Mouse (Mus musculus): ENCODE results near the gene Gm14180. TPM values are rescaled to one million over a fixed set of nuclear protein-coding genes. Genes with fewer than 3 reads are reported as not detected.
"Not testable (repeated sequence)": the region's sequence is repeated elsewhere in the genome, so short reads cannot be mapped to it uniquely, and the experiment has no call there.

Gene Gm14180
- not detected in 2 replicates for polyA plus RNA-seq (2012; rRNA removed)

GRCm38 (mm10) chr11:99734190-99734589 is at the start of gene Gm14180:
TSS of gene Gm14180 (minus strand) at chr11:99734290.
- no peak within 1 kb of the TSS for H3K4me3 ChIP-seq (ENCODE audit: control insufficient read depth, low read depth, low read length)
- H3K27ac ChIP-seq (ENCODE audit: control insufficient read depth, insufficient read depth, low read depth, low read length) = no peak within 1 kb of the TSS
- H3K36me3 ChIP-seq (ENCODE audit: control insufficient read depth, insufficient read depth, low read length) = no peaks in the 10 kb centered on the region
- no peaks in the 10 kb centered on the region for H3K27me3 ChIP-seq (ENCODE audit: control insufficient read depth, insufficient read depth, low read length)
- no peaks in the 10 kb centered on the region for H3K4me1 ChIP-seq (ENCODE audit: control insufficient read depth, insufficient read depth, low read length)
- TF ChIP-seq POLR2A (IDR thresholded peaks at IDR 0.05; ENCODE audit: control insufficient read depth, low read depth, low read length) (no peak), CTCF (IDR thresholded peaks at IDR 0.05; ENCODE audit: control insufficient read depth, insufficient read depth, insufficient replicate concordance, low read depth, low read length) (no peak)

GRCm38 (mm10) chr11:99780604-99781003 is 46.5 kb upstream of the Gm14180 start, which contains the start of gene Krtap4-8:
TSS of gene Krtap4-8 (minus strand) at chr11:99780704.
- Histone ChIP-seq H3K4me3 (ENCODE audit: control insufficient read depth, low read depth, low read length) (no peak within 1 kb of the TSS), H3K27me3 (ENCODE audit: control insufficient read depth, insufficient read depth, low read length) (no peaks in the 10 kb centered on the region), H3K4me1 (ENCODE audit: control insufficient read depth, insufficient read depth, low read length) (no peaks in the 10 kb centered on the region), H3K36me3 (ENCODE audit: control insufficient read depth, insufficient read depth, low read length) (no peaks in the 10 kb centered on the region), H3K27ac (ENCODE audit: control insufficient read depth, insufficient read depth, low read depth, low read length) (no peak within 1 kb of the TSS)
- TF ChIP-seq POLR2A (IDR thresholded peaks at IDR 0.05; ENCODE audit: control insufficient read depth, low read depth, low read length) = no peak
- no peak for TF ChIP-seq CTCF (IDR thresholded peaks at IDR 0.05; ENCODE audit: control insufficient read depth, insufficient read depth, insufficient replicate concordance, low read depth, low read length)

GRCm38 (mm10) chr11:99778401-99778800 is 44.3 kb upstream of the Gm14180 start:
- H3K4me1 ChIP-seq (ENCODE audit: control insufficient read depth, insufficient read depth, low read length) = no peaks in the 10 kb centered on the region
- H3K36me3 ChIP-seq (ENCODE audit: control insufficient read depth, insufficient read depth, low read length) = no peaks in the 10 kb centered on the region
- TF ChIP-seq POLR2A (IDR thresholded peaks at IDR 0.05; ENCODE audit: control insufficient read depth, low read depth, low read length) (no peak), CTCF (IDR thresholded peaks at IDR 0.05; ENCODE audit: control insufficient read depth, insufficient read depth, insufficient replicate concordance, low read depth, low read length) (no peak)
- H3K4me3 ChIP-seq (ENCODE audit: control insufficient read depth, low read depth, low read length) = no peak overlapping the region
- H3K27me3 ChIP-seq (ENCODE audit: control insufficient read depth, insufficient read depth, low read length) = no peaks in the 10 kb centered on the region
- no peak overlapping the region for H3K27ac ChIP-seq (ENCODE audit: control insufficient read depth, insufficient read depth, low read depth, low read length)

GRCm38 (mm10) chr11:99772813-99773212 is 38.7 kb upstream of the Gm14180 start, which contains the start of gene Gm11595:
TSS of gene Gm11595 (minus strand) at chr11:99772913.
- not testable (repeated sequence) for H3K36me3 ChIP-seq (ENCODE audit: control insufficient read depth, insufficient read depth, low read length); H3K27ac ChIP-seq (ENCODE audit: control insufficient read depth, insufficient read depth, low read depth, low read length); H3K4me1 ChIP-seq (ENCODE audit: control insufficient read depth, insufficient read depth, low read length); H3K4me3 ChIP-seq (ENCODE audit: control insufficient read depth, low read depth, low read length); H3K27me3 ChIP-seq (ENCODE audit: control insufficient read depth, insufficient read depth, low read length)

- Histone ChIP-seq H3K27ac (ENCODE audit: control insufficient read depth, insufficient read depth, low read depth, low read length) (no peak overlapping the region), H3K27me3 (ENCODE audit: control insufficient read depth, insufficient read depth, low read length) (no peaks in the 10 kb centered on the region), H3K4me1 (ENCODE audit: control insufficient read depth, insufficient read depth, low read length) (no peaks in the 10 kb centered on the region), H3K4me3 (ENCODE audit: control insufficient read depth, low read depth, low read length) (no peak overlapping the region), H3K36me3 (ENCODE audit: control insufficient read depth, insufficient read depth, low read length) (no peaks in the 10 kb centered on the region)
- TF ChIP-seq POLR2A (IDR thresholded peaks at IDR 0.05; ENCODE audit: control insufficient read depth, low read depth, low read length) (no peak), CTCF (IDR thresholded peaks at IDR 0.05; ENCODE audit: control insufficient read depth, insufficient read depth, insufficient replicate concordance, low read depth, low read length) (no peak)
These were observed 34.3 kb upstream of the Gm14180 start for GRCm38 (mm10) chr11:99768410-99768809.

GRCm38 (mm10) chr11:99758877-99759276 is 24.8 kb upstream of the Gm14180 start:
- Histone ChIP-seq H3K27me3 (ENCODE audit: control insufficient read depth, insufficient read depth, low read length) (no peaks in the 10 kb centered on the region), H3K27ac (ENCODE audit: control insufficient read depth, insufficient read depth, low read depth, low read length) (no peak overlapping the region), H3K4me3 (ENCODE audit: control insufficient read depth, low read depth, low read length) (no peak overlapping the region), H3K36me3 (ENCODE audit: control insufficient read depth, insufficient read depth, low read length) (no peaks in the 10 kb centered on the region), H3K4me1 (ENCODE audit: control insufficient read depth, insufficient read depth, low read length) (no peaks in the 10 kb centered on the region)
- no peak for TF ChIP-seq CTCF (IDR thresholded peaks at IDR 0.05; ENCODE audit: control insufficient read depth, insufficient read depth, insufficient replicate concordance, low read depth, low read length)
- no peak for TF ChIP-seq POLR2A (IDR thresholded peaks at IDR 0.05; ENCODE audit: control insufficient read depth, low read depth, low read length)

- no peak for TF ChIP-seq CTCF (IDR thresholded peaks at IDR 0.05; ENCODE audit: control insufficient read depth, insufficient read depth, insufficient replicate concordance, low read depth, low read length)
- no peak for TF ChIP-seq POLR2A (IDR thresholded peaks at IDR 0.05; ENCODE audit: control insufficient read depth, low read depth, low read length)
- no peaks in the 10 kb centered on the region for H3K4me1 ChIP-seq (ENCODE audit: control insufficient read depth, insufficient read depth, low read length)
- no peak overlapping the region for H3K4me3 ChIP-seq (ENCODE audit: control insufficient read depth, low read depth, low read length)
- H3K36me3 ChIP-seq (ENCODE audit: control insufficient read depth, insufficient read depth, low read length) = no peaks in the 10 kb centered on the region
- H3K27me3 ChIP-seq (ENCODE audit: control insufficient read depth, insufficient read depth, low read length) = no peaks in the 10 kb centered on the region
- no peak overlapping the region for H3K27ac ChIP-seq (ENCODE audit: control insufficient read depth, insufficient read depth, low read depth, low read length)
These were observed 9.9 kb upstream of the Gm14180 start for GRCm38 (mm10) chr11:99743985-99744384.

GRCm38 (mm10) chr11:99724061-99724460 is 10.0 kb downstream of the Gm14180 start:
- Histone ChIP-seq H3K27me3 (ENCODE audit: control insufficient read depth, insufficient read depth, low read length) (no peaks in the 10 kb centered on the region), H3K4me1 (ENCODE audit: control insufficient read depth, insufficient read depth, low read length) (no peaks in the 10 kb centered on the region), H3K36me3 (ENCODE audit: control insufficient read depth, insufficient read depth, low read length) (no peaks in the 10 kb centered on the region), H3K4me3 (ENCODE audit: control insufficient read depth, low read depth, low read length) (no peak overlapping the region), H3K27ac (ENCODE audit: control insufficient read depth, insufficient read depth, low read depth, low read length) (no peak overlapping the region)
- TF ChIP-seq POLR2A (IDR thresholded peaks at IDR 0.05; ENCODE audit: control insufficient read depth, low read depth, low read length) = no peak
- TF ChIP-seq CTCF (IDR thresholded peaks at IDR 0.05; ENCODE audit: control insufficient read depth, insufficient read depth, insufficient replicate concordance, low read depth, low read length) = no peak
